Mouse (Mus musculus) embryonic facial prominence, embryonic 15.5 days (tissue): ENCODE measurements around the gene Grk6. TPM values are rescaled to one million over a fixed set of nuclear protein-coding genes. Genes with fewer than 3 reads are reported as not detected.
A peak's percentile ranks its signal among the peaks of the same experiment; 100 is the strongest.

ENCODE experiments used
- ATAC-seq: fragments of 200-750 bp; cut with Nextera tagmentation; 2 replicates; pipeline ENCODE4 v1.8.0; 2017; ENCODE audit warnings: low read depth, moderate TSS enrichment; ENCODE audit not compliant: insufficient number of reproducible peaks, low FRiP score, low TSS enrichment
- H3K27ac ChIP-seq: fragments of 300-500 bp; sonication (generic); replicated peaks from 2 replicates; pipeline ENCODE4 v1.5.1; 2015; ENCODE audit warnings: mild to moderate bottlenecking, inconsistent platforms
- H3K27me3 ChIP-seq: fragments of 300-500 bp; sonication (generic); 2 replicates; pipeline ENCODE4 v1.6.1; 2015; ENCODE audit warnings: inconsistent platforms
- H3K36me3 ChIP-seq: fragments of 300-500 bp; sonication (generic); 2 replicates; pipeline ENCODE4 v1.6.1; 2015; ENCODE audit warnings: mild to moderate bottlenecking, inconsistent platforms
- H3K4me1 ChIP-seq: fragments of 300-500 bp; sonication (generic); 2 replicates; pipeline ENCODE4 v1.6.1; 2015; ENCODE audit warnings: inconsistent platforms
- H3K4me2 ChIP-seq: fragments of 300-500 bp; sonication (generic); replicated peaks from 2 replicates; pipeline ENCODE4 v1.6.1; 2015; ENCODE audit warnings: mild to moderate bottlenecking, inconsistent platforms
- H3K4me3 ChIP-seq: fragments of 300-500 bp; sonication (generic); replicated peaks from 2 replicates; pipeline ENCODE4 v1.5.1; 2015; ENCODE audit warnings: mild to moderate bottlenecking, inconsistent platforms
- H3K9ac ChIP-seq: fragments of 300-500 bp; sonication (generic); 2 replicates; pipeline ENCODE4 v1.6.1; 2015; ENCODE audit warnings: inconsistent platforms
- H3K9me3 ChIP-seq: fragments of 300-500 bp; sonication (generic); replicated peaks from 2 replicates; pipeline ENCODE4 v1.6.1; 2016; ENCODE audit warnings: inconsistent platforms
- WGBS: fragments of 180-500 bp; shearing (Covaris S2); methylation state at CpG from one replicate; pipeline ENCODE4 v1.1.7; 2015; 5-methylcytosine and 5-hydroxymethylcytosine counted together
- polyA plus RNA-seq: library from polyadenylated mRNA; unstranded; fragments of >200 nt; fragmentation: Nextera tagmentation; extraction: Ambion mirVana; gene quantifications from 2 replicates; pipeline ENCODE4 v1.2.1, GENCODE M21; 2015

The Grk6 gene
- polyA plus RNA-seq, 1 experiment from 2014 or later, result 45.1 TPM

DNA sequence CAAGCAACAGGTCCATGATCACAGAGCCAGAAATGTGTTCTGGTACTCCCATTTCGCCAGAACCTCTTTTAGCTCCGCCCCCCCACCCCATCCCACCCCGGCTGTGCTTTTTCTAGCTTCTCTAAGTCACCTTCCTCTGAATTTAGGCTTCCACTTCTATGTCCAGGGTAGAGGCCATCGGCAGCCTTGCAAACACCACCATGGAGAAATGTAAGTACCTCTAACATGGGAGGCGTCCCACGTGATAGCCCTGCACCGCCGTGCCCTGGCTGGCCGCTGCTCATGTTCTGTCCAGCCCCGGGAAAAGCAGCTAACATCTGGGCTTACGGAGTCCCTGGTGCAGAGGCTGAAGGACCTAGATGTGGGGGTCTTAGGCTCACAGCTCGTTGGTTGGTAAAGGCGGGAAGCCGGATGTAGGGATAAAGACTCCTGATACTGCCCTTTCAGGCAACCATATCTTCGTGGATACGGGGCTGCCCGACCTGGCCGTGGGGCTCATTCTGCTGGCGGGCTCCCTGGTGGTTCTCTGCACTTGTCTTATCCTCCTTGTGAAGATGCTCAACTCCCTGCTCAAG is 36.2 kb upstream of the Grk6 start:
- Histone ChIP-seq H3K36me3 (no peaks in the 10 kb centered on the region), H3K4me3 (no peak overlapping the region), H3K27me3 (peaks cover 9% of the 10 kb centered on the region; the same call in 1 of the 2 replicates), H3K4me2 (no peak overlapping the region), H3K9ac (no peak overlapping the region), H3K27ac (no peak overlapping the region), H3K9me3 (no peaks in the 10 kb centered on the region), H3K4me1 (peaks cover 9% of the 10 kb centered on the region)
- ATAC-seq, result no peak
- WGBS, result 84% methylated on average over 19 of the region's 19 CpGs

DNA sequence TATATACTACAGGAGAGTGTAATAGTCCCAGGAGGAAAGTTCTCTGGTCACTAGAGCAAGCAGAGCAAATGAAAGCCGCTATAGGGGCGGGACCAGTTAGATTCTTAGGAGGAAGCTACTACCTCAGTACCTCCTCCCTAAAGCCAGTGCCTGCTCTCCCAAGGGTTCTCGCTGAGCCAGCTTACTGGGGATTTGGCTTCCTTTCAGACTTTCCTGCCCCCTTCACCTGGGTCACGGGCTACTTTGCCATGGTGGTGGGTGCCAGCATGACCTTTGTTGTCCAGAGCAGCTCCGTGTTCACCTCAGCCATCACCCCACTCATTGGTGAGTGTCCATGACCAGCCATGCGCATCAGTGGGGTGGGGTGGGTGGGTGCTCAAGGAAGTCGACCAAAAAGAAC is 33.0 kb upstream of the Grk6 start:
- Histone ChIP-seq H3K36me3 (no peaks in the 10 kb centered on the region), H3K9me3 (no peaks in the 10 kb centered on the region), H3K27ac (no peak overlapping the region), H3K4me2 (no peak overlapping the region), H3K4me3 (no peak overlapping the region), H3K9ac (no peak overlapping the region), H3K4me1 (0 out of 2 replicates have a peak, but pooled peaks cover 11% of the 10 kb centered on the region), H3K27me3 (peaks cover 14% of the 10 kb centered on the region; the same call in 1 of the 2 replicates)
- ATAC-seq, result no peak
- WGBS, result 68% methylated on average over 7 of the region's 7 CpGs

DNA sequence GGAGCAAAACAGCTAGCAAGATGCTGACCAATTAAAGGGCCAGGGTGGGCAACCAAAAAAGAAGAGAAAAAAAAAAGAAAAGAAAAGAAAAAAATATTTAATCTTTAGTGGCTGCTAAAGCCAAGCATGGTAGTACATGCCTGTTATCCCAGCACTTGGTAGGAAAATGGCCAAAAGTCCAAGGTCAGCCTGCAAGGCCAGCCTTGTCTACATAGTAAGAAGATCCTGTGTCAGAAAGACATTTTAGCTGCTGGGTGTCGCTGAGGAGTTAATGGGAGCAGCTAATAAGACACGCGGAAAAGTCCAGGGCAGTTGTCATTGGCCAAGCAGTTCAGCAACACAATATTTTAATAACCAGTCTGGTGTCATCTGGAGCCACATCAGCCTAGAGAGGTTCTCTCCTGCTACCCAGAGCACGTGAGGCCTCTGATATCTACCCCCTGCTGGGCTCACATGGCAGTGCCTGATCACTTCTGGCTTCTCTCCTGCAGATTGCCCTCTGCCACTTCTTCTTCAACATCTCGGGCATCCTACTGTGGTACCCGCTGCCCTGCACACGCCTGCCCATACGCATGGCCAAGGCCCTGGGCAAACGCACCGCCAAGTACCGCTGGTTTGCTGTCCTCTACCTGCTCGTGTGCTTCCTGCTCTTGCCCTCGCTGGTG is 32.1 kb upstream of the Grk6 start:
- WGBS, result 79% methylated on average over 13 of the region's 13 CpGs
- Histone ChIP-seq H3K9ac (no peak overlapping the region), H3K36me3 (no peaks in the 10 kb centered on the region), H3K27me3 (peaks cover 14% of the 10 kb centered on the region; the same call in 1 of the 2 replicates), H3K9me3 (no peaks in the 10 kb centered on the region), H3K4me1 (peaks cover 11% of the 10 kb centered on the region; the same call in 1 of the 2 replicates), H3K27ac (no peak overlapping the region), H3K4me3 (no peak overlapping the region), H3K4me2 (no peak overlapping the region)
- no peak for ATAC-seq

DNA sequence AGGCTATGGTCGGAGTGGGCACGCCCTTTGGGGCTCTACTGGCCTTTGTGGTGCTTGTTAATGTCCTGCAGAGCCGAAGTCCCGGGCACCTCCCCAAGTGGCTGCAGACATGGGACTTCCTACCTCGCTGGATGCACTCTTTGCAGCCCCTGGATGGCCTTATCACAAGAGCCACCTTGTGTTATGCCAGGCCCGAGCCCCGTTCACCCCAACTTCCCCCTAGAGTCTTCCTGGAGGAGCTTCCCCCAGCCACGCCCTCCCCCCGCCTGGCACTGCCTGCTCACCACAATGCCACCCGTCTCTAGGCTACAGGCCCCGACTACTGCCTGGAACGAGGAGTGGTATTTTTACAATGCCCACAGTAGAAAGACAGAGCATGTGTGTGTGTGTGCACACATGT is 31.5 kb upstream of the Grk6 start:
- H3K4me2 ChIP-seq, result no peak overlapping the region
- peaks cover 17% of the 10 kb centered on the region for H3K4me1 ChIP-seq
- no peak overlapping the region for H3K27ac ChIP-seq
- H3K9ac ChIP-seq, result no peak overlapping the region
- 70% methylated on average over 12 of the region's 12 CpGs for WGBS
- H3K36me3 ChIP-seq, result no peaks in the 10 kb centered on the region
- peaks cover 17% of the 10 kb centered on the region for H3K27me3 ChIP-seq
- H3K9me3 ChIP-seq, result no peaks in the 10 kb centered on the region
- no peak for ATAC-seq
- H3K4me3 ChIP-seq, result no peak overlapping the region

GRCm38 (mm10) chr13:55414743-55415380 is 30.0 kb upstream of the Grk6 start, which contains the start of gene Pfn3:
Gene Pfn3, minus strand, starts transcription at chr13:55415232.
- H3K4me2 ChIP-seq, result peak within 1 kb of the TSS; percentile 57
- peaks cover 26% of the 10 kb centered on the region for H3K27me3 ChIP-seq
- no peak within 1 kb of the TSS for H3K27ac ChIP-seq
- no peaks in the 10 kb centered on the region for H3K36me3 ChIP-seq
- no peaks in the 10 kb centered on the region for H3K9me3 ChIP-seq
- peak; percentile 54; the same call in 1 of the 2 replicates for ATAC-seq
- WGBS, result 8% methylated on average over 41 of the region's 41 CpGs
- H3K9ac ChIP-seq, result no peak within 1 kb of the TSS; the same call in 1 of the 2 replicates
- peak within 1 kb of the TSS; percentile 34 for H3K4me3 ChIP-seq
- H3K4me1 ChIP-seq, result peaks cover 18% of the 10 kb centered on the region

DNA sequence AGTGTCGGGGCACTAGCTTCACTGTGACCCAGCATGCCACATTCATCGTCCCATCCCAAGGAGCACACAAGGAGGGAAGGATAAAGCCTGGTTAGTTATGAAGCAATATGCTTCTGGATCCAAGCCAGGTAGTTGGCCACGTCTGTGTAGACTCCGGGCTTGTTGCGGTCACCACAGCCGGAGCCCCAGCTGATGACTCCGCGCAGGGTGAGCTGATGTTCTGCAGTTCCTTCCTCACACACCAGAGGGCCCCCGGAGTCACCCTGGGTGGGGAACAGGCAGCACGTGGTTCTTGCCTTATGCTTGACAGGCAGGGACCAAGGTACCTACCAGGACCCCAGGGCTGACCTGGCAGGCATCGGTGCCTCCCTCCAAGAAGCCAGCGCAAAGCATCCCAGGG is 26.9 kb upstream of the Grk6 start:
- Histone ChIP-seq H3K4me1 (peaks cover 37% of the 10 kb centered on the region), H3K27me3 (peaks cover 54% of the 10 kb centered on the region), H3K9me3 (no peaks in the 10 kb centered on the region), H3K4me3 (no peak overlapping the region), H3K4me2 (peak overlapping the region; percentile 28), H3K9ac (no peak overlapping the region), H3K27ac (no peak overlapping the region), H3K36me3 (no peaks in the 10 kb centered on the region)
- 8% methylated on average over 12 of the region's 12 CpGs for WGBS
- ATAC-seq, result peak; percentile 40; the same call in 1 of the 2 replicates

GRCm38 (mm10) chr13:55419142-55419541 is 25.7 kb upstream of the Grk6 start:
- WGBS, result 71% methylated on average over 5 of the region's 5 CpGs
- no peak overlapping the region for H3K27ac ChIP-seq
- peaks cover 49% of the 10 kb centered on the region for H3K27me3 ChIP-seq

DNA sequence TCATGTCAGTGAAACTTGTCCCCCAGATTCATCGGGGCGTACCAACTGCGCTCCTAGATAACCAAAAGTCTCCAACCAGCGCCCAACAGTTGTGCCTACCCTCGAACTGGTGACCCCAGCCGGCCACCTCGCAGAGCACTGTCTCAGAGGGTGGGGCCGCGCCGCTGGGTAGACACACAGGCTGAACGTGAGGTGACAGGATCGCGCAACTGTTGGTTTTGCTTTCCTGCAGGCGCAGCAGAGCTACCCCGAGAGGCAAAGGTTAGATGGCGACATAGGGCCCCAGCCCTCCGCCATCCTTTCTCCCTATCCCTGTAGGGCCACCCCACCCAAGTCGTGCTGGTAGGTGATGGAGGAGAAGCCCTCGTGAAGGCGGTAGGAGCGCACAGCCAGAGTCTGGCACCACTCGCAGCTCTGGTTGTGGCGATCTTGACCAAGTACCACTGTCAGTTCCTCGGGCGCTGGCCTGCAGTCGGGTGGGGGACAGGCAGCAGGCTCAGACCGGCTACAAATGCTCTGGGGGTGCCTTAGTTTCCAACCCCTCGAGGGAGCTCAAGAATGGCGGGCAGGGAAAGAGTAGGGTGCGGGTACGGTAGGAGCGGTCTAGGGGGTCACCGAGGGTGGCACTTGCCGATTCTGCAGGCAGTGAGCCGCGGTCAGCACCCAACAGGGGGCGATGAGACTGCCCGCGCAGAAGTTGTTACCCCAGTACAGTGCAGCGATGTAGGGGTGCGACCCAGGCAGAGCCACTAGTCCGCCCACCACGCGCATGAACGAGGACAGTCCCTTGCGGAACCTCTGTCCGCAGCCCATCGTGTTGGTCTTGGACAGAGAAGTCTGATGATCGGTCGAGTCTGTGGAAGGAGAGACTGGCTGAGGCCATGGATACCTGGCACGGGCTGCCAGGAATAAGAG is 24.6 kb upstream of the Grk6 start:
- Histone ChIP-seq H3K27me3 (peaks cover 44% of the 10 kb centered on the region), H3K9me3 (no peaks in the 10 kb centered on the region), H3K9ac (no peak overlapping the region), H3K4me2 (peak overlapping the region; percentile 49), H3K4me1 (peaks cover 28% of the 10 kb centered on the region), H3K4me3 (peak overlapping the region; percentile 30; the same call in 1 of the 2 replicates), H3K36me3 (no peaks in the 10 kb centered on the region), H3K27ac (no peak overlapping the region)
- 31% methylated on average over 51 of the region's 51 CpGs for whole genome bisulfite sequencing
- no peak for ATAC-seq

More at GRCm38 (mm10) chr13:55419142-55419541, 25.7 kb upstream of the Grk6 start:
- H3K4me1 ChIP-seq, result peaks cover 37% of the 10 kb centered on the region
- H3K4me2 ChIP-seq, result no peak overlapping the region
- H3K4me3 ChIP-seq, result no peak overlapping the region
- ATAC-seq, result no peak
- no peak overlapping the region for H3K9ac ChIP-seq
- H3K9me3 ChIP-seq, result no peaks in the 10 kb centered on the region
- no peaks in the 10 kb centered on the region for H3K36me3 ChIP-seq

DNA sequence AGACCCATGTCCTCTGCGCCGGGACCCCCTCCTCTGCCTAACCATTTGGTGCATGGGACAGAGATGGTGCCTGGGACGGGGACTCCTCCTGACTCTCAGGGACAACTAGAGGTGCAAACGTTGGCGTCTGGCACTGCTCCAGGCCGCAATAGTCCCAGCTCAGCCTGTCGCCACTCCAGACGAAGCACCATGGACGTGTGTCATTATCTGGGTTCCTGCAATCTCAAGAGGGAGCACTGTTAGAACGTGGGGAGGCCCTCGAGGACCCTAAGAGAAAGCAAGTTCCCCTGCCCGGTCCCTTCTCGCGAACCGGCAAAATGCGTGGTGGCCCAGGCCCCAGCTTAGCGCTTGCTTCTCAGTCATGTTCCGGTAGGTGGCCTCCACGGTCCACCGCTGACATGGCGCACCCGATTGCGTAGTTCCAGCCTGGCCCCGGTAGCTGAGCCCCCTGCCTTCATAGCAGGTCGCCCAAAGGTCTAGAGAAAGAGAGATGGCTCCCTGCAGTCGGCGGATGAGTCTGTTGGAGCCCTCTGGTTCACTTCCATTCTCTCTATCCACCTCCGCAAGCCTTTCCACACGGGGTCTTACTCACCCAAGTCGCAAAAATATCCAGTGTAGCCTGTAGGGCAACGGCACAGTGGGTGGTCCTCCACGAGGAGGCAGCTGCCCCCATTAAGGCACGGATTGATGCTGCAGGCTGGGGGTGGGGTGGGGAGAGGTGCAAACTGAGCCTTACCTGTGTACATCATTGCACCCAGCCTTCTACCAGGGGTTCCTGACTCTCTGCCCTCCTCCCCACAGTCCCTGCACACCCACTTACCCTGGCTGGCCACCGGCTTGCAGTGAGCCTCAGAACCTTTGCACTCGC is 23.7 kb upstream of the Grk6 start:
- Histone ChIP-seq H3K4me3 (peak overlapping the region; percentile 30), H3K36me3 (no peaks in the 10 kb centered on the region), H3K9ac (no peak overlapping the region), H3K27me3 (peaks cover 44% of the 10 kb centered on the region), H3K4me2 (peak overlapping the region; percentile 49), H3K4me1 (peaks cover 26% of the 10 kb centered on the region), H3K9me3 (no peaks in the 10 kb centered on the region), H3K27ac (no peak overlapping the region)
- 12% methylated on average over 35 of the region's 35 CpGs for WGBS
- ATAC-seq, result no peak; the same call in 1 of the 2 replicates

GRCm38 (mm10) chr13:55426613-55427012 is 18.3 kb upstream of the Grk6 start, which contains the start of gene F12:
Gene F12, minus strand, starts transcription at chr13:55426793.
- Histone ChIP-seq H3K27ac (no peak within 1 kb of the TSS), H3K4me1 (peaks cover 3% of the 10 kb centered on the region), H3K9me3 (no peaks in the 10 kb centered on the region), H3K4me2 (no peak within 1 kb of the TSS), H3K36me3 (no peaks in the 10 kb centered on the region), H3K9ac (no peak within 1 kb of the TSS), H3K4me3 (no peak within 1 kb of the TSS), H3K27me3 (peaks cover 10% of the 10 kb centered on the region)
- WGBS, result 91% methylated on average over 10 of the region's 10 CpGs
- ATAC-seq, result no peak
